Mouse (Mus musculus): ENCODE results near the gene Parp9. TPM values are rescaled to one million over a fixed set of nuclear protein-coding genes. Genes with fewer than 3 reads are reported as not detected.
"Not testable (repeated sequence)": the region's sequence is repeated elsewhere in the genome, so short reads cannot be mapped to it uniquely, and the experiment has no call there.

The Parp9 gene
- polyA plus RNA-seq, 1 experiment from 2014 or later = 0.78 TPM

DNA sequence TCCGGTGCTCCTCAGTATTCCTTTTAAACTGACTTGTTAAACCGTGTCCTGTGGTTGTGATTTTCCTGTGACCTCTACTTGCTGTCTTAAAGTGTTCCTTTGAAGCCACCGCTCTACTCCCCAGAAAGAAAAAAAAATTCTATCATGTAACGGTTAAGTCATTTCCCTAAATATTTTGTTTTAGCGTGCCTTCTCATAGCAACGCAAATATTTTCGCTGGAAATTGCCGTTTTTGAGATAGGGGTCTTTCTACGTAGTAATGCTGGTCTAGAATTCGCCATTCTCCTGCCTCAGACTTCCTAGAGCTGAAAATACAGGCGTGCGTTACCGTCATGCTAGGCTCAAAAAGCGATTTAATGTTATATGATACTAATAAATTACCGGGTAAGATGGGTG is 44.2 kb downstream of the Parp9 start:
- H3K36me3 ChIP-seq (ENCODE audit: control insufficient read depth, insufficient read depth, low read length) = no peaks in the 10 kb centered on the region
- WGBS = 3% methylated on average over 15 of the region's 15 CpGs
- H3K27ac ChIP-seq (ENCODE audit: low read depth, low read length) = peak overlapping the region; percentile 99; the same call in 1 of the 2 replicates
- H3K4me3 ChIP-seq (ENCODE audit: low read depth, low read length) = peak overlapping the region; percentile 87
- H3K9ac ChIP-seq (replicated peaks; ENCODE audit: low read depth, low read length) = peak overlapping the region; percentile 95
- H3K4me2 ChIP-seq (ENCODE audit: low read depth, low read length) = peak overlapping the region; percentile 67
- no peaks in the 10 kb centered on the region for H3K9me3 ChIP-seq (ENCODE audit: control insufficient read depth, low read length)
- ATAC-seq (ENCODE audit: low read depth) = peak; percentile 7
- H3K27me3 ChIP-seq (ENCODE audit: control insufficient read depth, insufficient read depth, low read length) = no peaks in the 10 kb centered on the region
- H3K4me1 ChIP-seq (ENCODE audit: control insufficient read depth, insufficient read depth, low read length) = peaks cover 5% of the 10 kb centered on the region

GRCm38 (mm10) chr16:35982902-35983516 is 44.7 kb downstream of the Parp9 start:
- Histone ChIP-seq H3K4me3 (ENCODE audit: low read depth, low read length) (peak overlapping the region; percentile 87), H3K4me1 (ENCODE audit: control insufficient read depth, insufficient read depth, low read length) (peaks cover 5% of the 10 kb centered on the region), H3K4me2 (ENCODE audit: low read depth, low read length) (peak overlapping the region; percentile 67), H3K27me3 (ENCODE audit: control insufficient read depth, insufficient read depth, low read length) (no peaks in the 10 kb centered on the region), H3K27ac (ENCODE audit: low read depth, low read length) (peak overlapping the region; percentile 99), H3K9ac (replicated peaks; ENCODE audit: low read depth, low read length) (peak overlapping the region; percentile 95), H3K36me3 (ENCODE audit: control insufficient read depth, insufficient read depth, low read length) (no peaks in the 10 kb centered on the region), H3K9me3 (ENCODE audit: control insufficient read depth, low read length) (no peaks in the 10 kb centered on the region)
- WGBS = under 1% methylated on average over 48 of the region's 54 CpGs
- ATAC-seq (ENCODE audit: low read depth) = peak; percentile 96

DNA sequence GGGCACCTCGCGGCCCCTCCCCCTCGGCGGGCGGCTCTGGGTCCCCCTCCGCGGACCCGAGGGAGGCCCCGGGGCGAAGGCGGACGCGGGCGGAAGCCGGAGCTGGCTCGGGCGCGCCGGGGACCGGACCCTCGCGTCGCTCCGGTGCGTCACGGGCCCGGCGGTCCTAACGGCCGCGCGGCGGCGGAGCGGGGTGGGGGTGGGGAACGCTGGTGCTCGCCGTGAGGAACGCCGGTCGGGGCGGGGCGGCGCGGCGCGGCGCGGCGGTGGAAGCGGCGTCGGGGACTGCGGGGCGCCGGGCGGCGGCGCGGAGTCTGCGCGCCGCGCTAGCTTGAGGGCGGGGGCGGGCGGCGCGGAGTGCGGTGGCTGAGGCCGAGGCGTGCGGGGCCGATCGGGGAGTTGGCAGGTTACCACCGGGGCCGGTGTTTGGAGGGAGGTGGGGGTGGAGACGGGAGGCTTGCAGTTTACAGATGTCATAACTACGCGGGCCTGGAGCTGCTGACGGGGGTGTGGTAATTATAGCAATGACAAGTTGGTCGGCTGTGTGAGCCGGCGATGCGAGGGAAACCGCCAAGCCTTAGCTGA is 45.3 kb downstream of the Parp9 start:
- no peaks in the 10 kb centered on the region for H3K36me3 ChIP-seq (ENCODE audit: control insufficient read depth, insufficient read depth, low read length)
- peak overlapping the region; percentile 95 for H3K9ac ChIP-seq (replicated peaks; ENCODE audit: low read depth, low read length)
- H3K27ac ChIP-seq (ENCODE audit: low read depth, low read length) = peak overlapping the region; percentile 99
- WGBS = under 1% methylated on average over 65 of the region's 86 CpGs
- H3K4me2 ChIP-seq (ENCODE audit: low read depth, low read length) = peak overlapping the region; percentile 67
- H3K4me1 ChIP-seq (ENCODE audit: control insufficient read depth, insufficient read depth, low read length) = peaks cover 5% of the 10 kb centered on the region
- H3K27me3 ChIP-seq (ENCODE audit: control insufficient read depth, insufficient read depth, low read length) = no peaks in the 10 kb centered on the region
- H3K4me3 ChIP-seq (ENCODE audit: low read depth, low read length) = peak overlapping the region; percentile 87
- peak; percentile 85 for ATAC-seq (ENCODE audit: low read depth)
- no peaks in the 10 kb centered on the region for H3K9me3 ChIP-seq (ENCODE audit: control insufficient read depth, low read length)

DNA sequence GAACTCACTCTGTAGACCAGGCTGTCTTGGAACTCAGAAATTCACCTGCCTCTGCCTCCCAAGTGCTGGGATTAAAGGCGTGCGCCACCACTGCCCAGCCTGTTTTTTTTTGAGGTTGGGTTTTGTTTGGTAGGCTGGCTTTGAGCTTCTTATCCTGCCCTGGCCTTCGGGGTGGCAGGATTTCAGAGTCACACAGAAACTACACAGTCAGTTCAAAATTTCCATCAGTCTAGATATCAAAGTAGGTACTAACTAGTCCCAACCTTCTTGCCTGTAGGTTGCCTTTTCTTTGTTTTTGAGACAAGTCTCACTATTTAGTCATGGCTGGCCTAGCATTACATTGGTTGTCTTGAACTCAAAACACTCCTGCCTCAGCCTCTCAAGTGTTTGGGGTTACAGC is 46.2 kb downstream of the Parp9 start:
- Histone ChIP-seq H3K9ac (replicated peaks; ENCODE audit: low read depth, low read length) (no peak overlapping the region), H3K36me3 (ENCODE audit: control insufficient read depth, insufficient read depth, low read length) (no peaks in the 10 kb centered on the region), H3K27ac (ENCODE audit: low read depth, low read length) (no peak overlapping the region), H3K9me3 (ENCODE audit: control insufficient read depth, low read length) (no peaks in the 10 kb centered on the region), H3K4me3 (ENCODE audit: low read depth, low read length) (peak overlapping the region; percentile 87; the same call in 1 of the 2 replicates), H3K4me1 (ENCODE audit: control insufficient read depth, insufficient read depth, low read length) (peaks cover 5% of the 10 kb centered on the region), H3K4me2 (ENCODE audit: low read depth, low read length) (peak overlapping the region; percentile 67; the same call in 1 of the 2 replicates), H3K27me3 (ENCODE audit: control insufficient read depth, insufficient read depth, low read length) (no peaks in the 10 kb centered on the region)
- no peak for ATAC-seq (ENCODE audit: low read depth)
- 74% methylated on average over 3 of the region's 3 CpGs for WGBS

DNA sequence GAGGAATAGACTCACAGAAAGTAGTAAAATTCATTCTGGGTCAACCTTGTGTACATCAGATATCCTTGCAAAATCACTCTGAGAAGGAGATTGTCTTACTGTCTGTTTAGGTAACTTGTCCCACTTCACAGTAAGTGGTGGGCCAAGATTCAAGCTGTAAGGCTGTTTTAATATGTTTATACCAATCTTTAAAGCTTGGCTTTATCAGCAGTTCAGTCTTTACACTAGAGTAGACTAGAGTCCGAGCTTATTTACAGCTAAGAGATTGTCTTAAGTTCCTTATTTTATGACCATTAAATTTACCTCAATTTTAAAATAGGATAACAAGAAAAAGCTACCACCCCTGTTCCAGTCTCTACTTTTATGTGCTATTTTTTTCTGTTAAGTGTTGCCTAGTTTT is 49.7 kb downstream of the Parp9 start:
- no peak for ATAC-seq (ENCODE audit: low read depth)
- Histone ChIP-seq H3K9me3 (ENCODE audit: control insufficient read depth, low read length) (no peaks in the 10 kb centered on the region), H3K27me3 (ENCODE audit: control insufficient read depth, insufficient read depth, low read length) (no peaks in the 10 kb centered on the region), H3K4me1 (ENCODE audit: control insufficient read depth, insufficient read depth, low read length) (peaks cover 5% of the 10 kb centered on the region), H3K4me3 (ENCODE audit: low read depth, low read length) (no peak overlapping the region), H3K4me2 (ENCODE audit: low read depth, low read length) (no peak overlapping the region), H3K9ac (replicated peaks; ENCODE audit: low read depth, low read length) (no peak overlapping the region), H3K27ac (ENCODE audit: low read depth, low read length) (no peak overlapping the region), H3K36me3 (ENCODE audit: control insufficient read depth, insufficient read depth, low read length) (no peaks in the 10 kb centered on the region)
- WGBS = 93% methylated on average over 1 of the region's 1 CpGs

GRCm38 (mm10) chr16:35992391-35992790 is 54.1 kb downstream of the Parp9 start:
- no peak for ATAC-seq (ENCODE audit: low read depth)
- no peaks in the 10 kb centered on the region for H3K36me3 ChIP-seq (ENCODE audit: control insufficient read depth, insufficient read depth, low read length)
- no peak overlapping the region for H3K9ac ChIP-seq (replicated peaks; ENCODE audit: low read depth, low read length)
- H3K4me1 ChIP-seq (ENCODE audit: control insufficient read depth, insufficient read depth, low read length) = no peaks in the 10 kb centered on the region
- H3K27me3 ChIP-seq (ENCODE audit: control insufficient read depth, insufficient read depth, low read length) = no peaks in the 10 kb centered on the region
- no peak overlapping the region for H3K4me3 ChIP-seq (ENCODE audit: low read depth, low read length)
- 79% methylated on average over 1 of the region's 1 CpGs for WGBS
- no peak overlapping the region for H3K4me2 ChIP-seq (ENCODE audit: low read depth, low read length)
- no peaks in the 10 kb centered on the region for H3K9me3 ChIP-seq (ENCODE audit: control insufficient read depth, low read length)
- no peak overlapping the region for H3K27ac ChIP-seq (ENCODE audit: low read depth, low read length)

- no peak overlapping the region for H3K4me3 ChIP-seq (ENCODE audit: low read depth, low read length)
- H3K36me3 ChIP-seq (ENCODE audit: control insufficient read depth, insufficient read depth, low read length) = no peaks in the 10 kb centered on the region
- no peaks in the 10 kb centered on the region for H3K27me3 ChIP-seq (ENCODE audit: control insufficient read depth, insufficient read depth, low read length)
- H3K4me1 ChIP-seq (ENCODE audit: control insufficient read depth, insufficient read depth, low read length) = no peaks in the 10 kb centered on the region
- no peak overlapping the region for H3K9ac ChIP-seq (replicated peaks; ENCODE audit: low read depth, low read length)
- H3K9me3 ChIP-seq (ENCODE audit: control insufficient read depth, low read length) = no peaks in the 10 kb centered on the region
- H3K27ac ChIP-seq (ENCODE audit: low read depth, low read length) = no peak overlapping the region
- no peak overlapping the region for H3K4me2 ChIP-seq (ENCODE audit: low read depth, low read length)
- ATAC-seq (ENCODE audit: low read depth) = no peak
- WGBS = 90% methylated on average over 3 of the region's 3 CpGs
Observed at GRCm38 (mm10) chr16:35993316-35993715, 55.0 kb downstream of the Parp9 start.

DNA sequence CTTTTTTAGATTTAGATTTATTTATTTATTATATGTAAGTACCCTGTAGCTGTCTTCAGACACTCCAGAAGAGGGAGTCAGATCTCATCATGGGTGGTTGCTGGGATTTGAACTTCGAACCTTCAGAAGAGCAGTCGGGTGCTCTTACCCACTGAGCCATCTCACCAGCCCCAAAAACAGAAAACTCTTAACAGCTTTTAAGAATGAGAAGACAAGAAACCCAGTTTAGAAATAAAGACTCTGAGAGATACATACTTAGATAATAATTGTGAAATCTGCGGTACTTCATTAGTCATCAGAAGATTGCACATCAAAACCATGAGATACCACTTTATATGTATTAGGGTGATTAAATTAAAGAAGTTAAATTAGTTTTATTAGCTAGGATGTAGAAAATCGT is 60.6 kb downstream of the Parp9 start:
- not testable (repeated sequence) for H3K36me3 ChIP-seq (ENCODE audit: control insufficient read depth, insufficient read depth, low read length); H3K9ac ChIP-seq (replicated peaks; ENCODE audit: low read depth, low read length); H3K4me1 ChIP-seq (ENCODE audit: control insufficient read depth, insufficient read depth, low read length); H3K27ac ChIP-seq (ENCODE audit: low read depth, low read length); H3K9me3 ChIP-seq (ENCODE audit: control insufficient read depth, low read length); H3K4me2 ChIP-seq (ENCODE audit: low read depth, low read length); H3K27me3 ChIP-seq (ENCODE audit: control insufficient read depth, insufficient read depth, low read length); ATAC-seq (ENCODE audit: low read depth); H3K4me3 ChIP-seq (ENCODE audit: low read depth, low read length)
- 96% methylated on average over 4 of the region's 4 CpGs for WGBS

GRCm38 (mm10) chr16:36008396-36008795 is 70.1 kb downstream of the Parp9 start:
- Histone ChIP-seq H3K4me1 (ENCODE audit: control insufficient read depth, insufficient read depth, low read length) (no peaks in the 10 kb centered on the region), H3K4me3 (ENCODE audit: low read depth, low read length) (no peak overlapping the region), H3K9me3 (ENCODE audit: control insufficient read depth, low read length) (no peaks in the 10 kb centered on the region), H3K4me2 (ENCODE audit: low read depth, low read length) (no peak overlapping the region), H3K27me3 (ENCODE audit: control insufficient read depth, insufficient read depth, low read length) (no peaks in the 10 kb centered on the region), H3K9ac (replicated peaks; ENCODE audit: low read depth, low read length) (no peak overlapping the region), H3K27ac (ENCODE audit: low read depth, low read length) (no peak overlapping the region), H3K36me3 (ENCODE audit: control insufficient read depth, insufficient read depth, low read length) (peaks cover 17% of the 10 kb centered on the region)
- ATAC-seq (ENCODE audit: low read depth) = no peak
- WGBS = 95% methylated on average over 3 of the region's 3 CpGs
